Mouse (Mus musculus): ENCODE results near the gene Ttc39d. TPM values are rescaled to one million over a fixed set of nuclear protein-coding genes. Genes with fewer than 3 reads are reported as not detected.

The Ttc39d gene
- polyA plus RNA-seq (2015; fragmentation: Nextera tagmentation; extraction: Ambion mirVana): 0.10 TPM in 1 of 2 replicates, not detected in the other

DNA sequence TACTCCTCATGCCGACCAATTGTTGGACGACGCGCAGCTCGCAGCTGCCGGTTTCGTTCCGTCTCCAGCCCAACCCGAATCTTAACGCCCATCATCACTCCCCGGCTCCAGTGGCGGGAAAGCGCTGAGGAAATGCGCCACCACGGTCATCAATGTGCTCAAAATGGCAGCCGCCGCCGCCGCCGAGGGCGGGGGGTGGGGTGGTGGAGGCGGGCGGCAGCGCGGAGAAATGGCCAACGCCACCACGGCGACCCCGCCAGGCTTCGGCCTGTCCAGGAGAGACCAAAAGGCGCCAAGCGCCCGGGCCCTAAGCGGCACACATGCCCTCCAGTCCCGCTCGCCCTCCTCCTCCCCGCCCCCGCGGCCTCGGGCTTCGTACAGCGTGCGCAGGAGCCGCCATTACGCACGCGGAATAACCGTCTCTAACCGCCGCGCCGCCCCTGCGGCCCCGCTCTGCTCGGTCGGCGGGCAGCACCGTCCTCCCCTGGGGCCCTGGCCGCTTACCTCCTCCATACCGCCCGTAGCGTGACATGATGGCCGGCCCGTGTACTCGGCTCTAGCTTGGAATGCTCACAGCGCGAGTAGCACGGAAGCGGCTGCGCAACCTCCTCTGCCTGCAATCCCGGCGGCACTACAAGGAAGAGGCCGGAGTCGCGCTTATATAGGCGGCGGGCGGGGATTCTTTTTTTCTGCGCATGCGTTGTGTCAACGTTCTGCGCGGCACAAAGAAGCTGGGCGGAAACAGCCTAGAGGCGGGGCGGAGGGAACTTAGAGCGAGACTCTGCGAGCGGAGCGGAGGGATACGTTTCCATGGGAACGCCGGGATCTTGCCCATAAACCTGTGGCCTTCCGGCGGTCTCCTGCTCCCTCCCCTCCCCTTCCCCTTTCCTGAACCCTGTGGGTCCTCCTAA lies at the start of gene Ttc39d, which contains the start of gene Srsf7:
Gene Ttc39d, plus strand, starts transcription at position 790 of the 911 bp plus-strand sequence.
Gene Srsf7, minus strand, starts transcription at position 637 of the 911 bp plus-strand sequence.
- Histone ChIP-seq H3K36me3 (peaks cover 21% of the 10 kb centered on the region), H3K4me3 (peak within 1 kb of the TSS; percentile 98), H3K27ac (peak within 1 kb of the TSS; percentile 94), H3K9me3 (replicated peaks) (no peaks in the 10 kb centered on the region), H3K9ac (peak within 1 kb of the TSS; percentile 98), H3K27me3 (no peaks in the 10 kb centered on the region), H3K4me1 (replicated peaks) (peaks cover 12% of the 10 kb centered on the region), H3K4me2 (peak within 1 kb of the TSS; percentile 85)
- peak; percentile 85 for ATAC-seq (replicated peaks; ENCODE audit: insufficient number of reproducible peaks, insufficient read depth, low FRiP score, low read depth)
- WGBS: under 1% methylated on average over 95 of the region's 95 CpGs

GRCm38 (mm10) chr17:80157489-80157888 lies 49.8 kb upstream of the Ttc39d start:
- H3K27ac ChIP-seq: no peak overlapping the region

GRCm38 (mm10) chr17:80160454-80160853 lies 46.8 kb upstream of the Ttc39d start:
- H3K4me1 ChIP-seq (replicated peaks): peaks cover 19% of the 10 kb centered on the region
- peak overlapping the region; percentile 43 for H3K27ac ChIP-seq
- no peak overlapping the region for H3K4me3 ChIP-seq
- no peaks in the 10 kb centered on the region for H3K27me3 ChIP-seq
- no peak overlapping the region for H3K4me2 ChIP-seq
- H3K9me3 ChIP-seq (replicated peaks): no peaks in the 10 kb centered on the region
- no peaks in the 10 kb centered on the region for H3K36me3 ChIP-seq
- WGBS: 22% methylated on average over 5 of the region's 5 CpGs
- no peak overlapping the region for H3K9ac ChIP-seq
- ATAC-seq (replicated peaks; ENCODE audit: insufficient number of reproducible peaks, insufficient read depth, low FRiP score, low read depth): peak; percentile 73

More at GRCm38 (mm10) chr17:80157489-80157888, 49.8 kb upstream of the Ttc39d start:
- Histone ChIP-seq H3K4me3 (no peak overlapping the region), H3K36me3 (no peaks in the 10 kb centered on the region), H3K9me3 (replicated peaks) (no peaks in the 10 kb centered on the region), H3K9ac (no peak overlapping the region), H3K4me1 (replicated peaks) (peaks cover 10% of the 10 kb centered on the region), H3K27me3 (no peaks in the 10 kb centered on the region), H3K4me2 (no peak overlapping the region)
- ATAC-seq (replicated peaks; ENCODE audit: insufficient number of reproducible peaks, insufficient read depth, low FRiP score, low read depth): no peak
- 76% methylated on average over 6 of the region's 6 CpGs for WGBS

DNA sequence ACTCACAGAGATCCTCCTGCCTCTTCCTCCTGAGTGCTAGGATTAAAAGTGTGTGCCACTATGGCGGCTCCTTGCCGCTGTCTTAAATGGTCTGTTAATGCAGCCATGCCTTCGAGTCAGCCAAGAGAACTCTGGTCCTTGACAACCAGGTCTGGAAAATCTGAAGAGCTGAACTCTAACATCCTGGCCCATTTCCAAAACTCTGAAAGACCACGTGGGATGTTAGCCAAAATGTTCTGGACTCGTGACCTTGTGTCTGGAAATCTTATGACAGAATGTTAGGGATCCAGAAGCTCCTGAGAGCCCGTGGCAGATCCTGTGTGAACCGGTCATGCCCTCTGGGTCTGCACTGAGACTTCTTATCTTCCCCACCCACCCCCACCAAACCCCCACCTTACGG lies 43.3 kb upstream of the Ttc39d start:
- Histone ChIP-seq H3K4me2 (no peak overlapping the region), H3K9ac (no peak overlapping the region), H3K4me3 (no peak overlapping the region), H3K9me3 (replicated peaks) (no peaks in the 10 kb centered on the region), H3K27me3 (no peaks in the 10 kb centered on the region), H3K36me3 (no peaks in the 10 kb centered on the region), H3K27ac (peak overlapping the region; percentile 21), H3K4me1 (replicated peaks) (peaks cover 43% of the 10 kb centered on the region)
- 52% methylated on average over 8 of the region's 8 CpGs for WGBS
- no peak for ATAC-seq (replicated peaks; ENCODE audit: insufficient number of reproducible peaks, insufficient read depth, low FRiP score, low read depth)

DNA sequence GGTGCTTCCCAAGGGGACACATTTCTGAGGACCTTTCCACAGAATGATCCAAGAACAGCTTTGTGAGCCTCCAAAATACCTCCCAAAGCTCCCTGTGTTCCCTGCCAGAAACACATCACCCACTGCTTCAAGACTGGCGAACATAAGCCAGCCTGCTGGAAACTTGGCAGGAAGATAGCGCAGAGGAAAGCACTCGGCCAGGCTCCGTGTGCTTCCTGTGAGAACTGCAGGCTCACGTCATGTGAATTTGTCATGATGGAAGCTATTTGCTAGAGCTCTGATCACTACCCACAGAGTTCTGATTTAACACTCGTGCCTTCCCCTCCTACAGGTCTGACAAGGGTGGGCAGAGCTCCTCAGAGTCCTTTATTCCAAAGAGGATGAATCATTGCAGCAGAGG lies 41.5 kb upstream of the Ttc39d start:
- no peak overlapping the region for H3K9ac ChIP-seq
- H3K4me3 ChIP-seq: no peak overlapping the region
- H3K4me1 ChIP-seq (replicated peaks): peaks cover 37% of the 10 kb centered on the region
- WGBS: 22% methylated on average over 6 of the region's 6 CpGs
- ATAC-seq (replicated peaks; ENCODE audit: insufficient number of reproducible peaks, insufficient read depth, low FRiP score, low read depth): peak; percentile 49
- peak overlapping the region; percentile 60 for H3K27ac ChIP-seq
- H3K27me3 ChIP-seq: no peaks in the 10 kb centered on the region
- H3K9me3 ChIP-seq (replicated peaks): no peaks in the 10 kb centered on the region
- no peaks in the 10 kb centered on the region for H3K36me3 ChIP-seq
- no peak overlapping the region for H3K4me2 ChIP-seq

DNA sequence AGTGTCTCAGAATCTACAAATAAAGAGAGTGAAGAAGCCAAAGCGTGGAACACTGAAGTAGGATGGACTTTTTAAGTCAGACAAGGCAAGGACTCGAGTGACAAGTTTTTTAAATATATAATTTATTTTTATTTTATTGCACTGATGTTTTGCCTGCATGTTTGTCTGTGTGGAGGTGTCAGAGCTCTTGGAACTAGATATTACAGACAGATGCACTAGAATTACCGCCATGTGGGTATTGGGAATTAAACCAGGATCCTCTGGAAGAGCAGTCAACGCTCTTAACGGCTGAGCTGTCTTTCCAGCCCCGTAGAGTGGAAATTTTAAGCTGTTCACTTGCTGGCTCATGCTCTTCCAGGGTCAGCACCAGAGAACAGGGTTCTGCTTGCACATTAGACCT lies 40.9 kb upstream of the Ttc39d start:
- no peaks in the 10 kb centered on the region for H3K27me3 ChIP-seq
- no peak overlapping the region for H3K9ac ChIP-seq
- H3K4me2 ChIP-seq: no peak overlapping the region
- no peak for ATAC-seq (replicated peaks; ENCODE audit: insufficient number of reproducible peaks, insufficient read depth, low FRiP score, low read depth)
- no peaks in the 10 kb centered on the region for H3K9me3 ChIP-seq (replicated peaks)
- H3K27ac ChIP-seq: peak overlapping the region; percentile 60
- no peak overlapping the region for H3K4me3 ChIP-seq
- peaks cover 37% of the 10 kb centered on the region for H3K4me1 ChIP-seq (replicated peaks)
- H3K36me3 ChIP-seq: no peaks in the 10 kb centered on the region
- WGBS: 84% methylated on average over 6 of the region's 6 CpGs

- 65% methylated on average over 4 of the region's 4 CpGs for WGBS
- no peaks in the 10 kb centered on the region for H3K36me3 ChIP-seq
- H3K9me3 ChIP-seq (replicated peaks): no peaks in the 10 kb centered on the region
- no peak overlapping the region for H3K27ac ChIP-seq
- ATAC-seq (replicated peaks; ENCODE audit: insufficient number of reproducible peaks, insufficient read depth, low FRiP score, low read depth): no peak
- no peak overlapping the region for H3K4me3 ChIP-seq
- H3K4me2 ChIP-seq: no peak overlapping the region
- peaks cover 37% of the 10 kb centered on the region for H3K4me1 ChIP-seq (replicated peaks)
- H3K27me3 ChIP-seq: no peaks in the 10 kb centered on the region
- no peak overlapping the region for H3K9ac ChIP-seq
Measured at GRCm38 (mm10) chr17:80167436-80167835, 39.8 kb upstream of the Ttc39d start.

DNA sequence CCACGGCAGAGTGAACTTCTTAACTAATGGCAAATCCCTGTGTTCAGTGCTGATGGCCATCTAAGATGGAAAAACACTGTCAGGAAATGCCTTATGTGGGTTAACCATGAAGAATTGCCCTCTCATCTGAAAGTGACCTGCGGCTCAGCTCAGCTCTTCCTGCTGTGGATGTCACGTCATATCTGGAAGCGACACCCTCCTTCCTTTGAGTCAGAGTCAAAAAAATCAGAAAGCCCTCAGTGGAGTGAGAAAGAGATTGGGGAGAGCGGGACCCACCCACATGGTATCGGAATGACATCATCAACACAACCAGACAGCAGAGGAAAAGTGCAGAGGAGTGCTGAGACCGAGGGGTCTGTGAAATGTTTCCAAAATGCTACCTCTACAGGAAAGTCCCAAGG lies 39.4 kb upstream of the Ttc39d start:
- Histone ChIP-seq H3K9me3 (replicated peaks) (no peaks in the 10 kb centered on the region), H3K9ac (no peak overlapping the region), H3K36me3 (no peaks in the 10 kb centered on the region), H3K4me1 (replicated peaks) (peaks cover 37% of the 10 kb centered on the region), H3K27me3 (no peaks in the 10 kb centered on the region), H3K4me3 (no peak overlapping the region), H3K4me2 (peak overlapping the region; percentile 49; the same call in 1 of the 2 replicates), H3K27ac (peak overlapping the region; percentile 10; the same call in 1 of the 2 replicates)
- no peak for ATAC-seq (replicated peaks; ENCODE audit: insufficient number of reproducible peaks, insufficient read depth, low FRiP score, low read depth)
- WGBS: 37% methylated on average over 7 of the region's 7 CpGs

DNA sequence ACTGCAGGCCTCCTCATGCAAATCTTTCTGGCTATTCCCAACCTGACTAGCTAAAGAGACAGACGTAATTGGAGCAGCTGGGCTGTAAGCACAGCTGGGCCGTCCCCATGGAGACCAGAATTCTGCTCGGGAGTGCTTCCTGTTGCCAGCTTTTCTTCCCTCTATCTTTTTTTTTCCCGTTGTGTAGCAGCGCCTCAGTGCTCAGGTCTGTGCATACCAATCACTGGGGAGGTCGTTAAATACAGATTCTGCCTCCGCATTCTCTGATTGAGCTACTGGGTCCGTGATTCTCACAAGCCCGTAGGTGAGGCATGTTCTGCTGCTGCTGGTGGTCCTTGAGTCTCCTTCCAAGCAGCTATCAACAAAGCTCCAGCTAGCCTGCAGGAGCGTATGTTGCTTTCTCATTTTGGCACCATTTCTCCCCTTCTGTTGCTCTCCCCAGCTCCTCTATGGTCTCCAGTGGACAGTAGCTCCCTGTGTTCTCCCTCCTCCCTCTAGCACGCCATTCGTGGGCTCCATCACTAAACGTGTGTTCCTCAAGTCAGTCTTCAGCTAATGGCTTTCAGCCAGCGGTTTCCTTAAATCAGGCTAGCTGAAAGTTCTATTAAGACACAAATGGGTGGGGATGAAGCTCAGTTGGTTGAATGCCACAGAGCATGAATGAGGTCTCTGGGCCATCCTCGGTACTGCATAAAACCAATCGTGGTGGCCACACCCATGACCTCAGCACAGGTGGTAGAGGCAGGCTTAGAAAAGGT lies 38.7 kb upstream of the Ttc39d start:
- Histone ChIP-seq H3K4me3 (peak overlapping the region; percentile 1; the same call in 1 of the 2 replicates), H3K27ac (peak overlapping the region; percentile 10; the same call in 1 of the 2 replicates), H3K36me3 (no peaks in the 10 kb centered on the region), H3K4me1 (replicated peaks) (peaks cover 37% of the 10 kb centered on the region), H3K9me3 (replicated peaks) (no peaks in the 10 kb centered on the region), H3K27me3 (no peaks in the 10 kb centered on the region), H3K9ac (no peak overlapping the region), H3K4me2 (peak overlapping the region; percentile 49)
- WGBS: 25% methylated on average over 16 of the region's 16 CpGs
- ATAC-seq (replicated peaks; ENCODE audit: insufficient number of reproducible peaks, insufficient read depth, low FRiP score, low read depth): 0 out of 2 replicates have a peak, but pooled peaks have one; percentile 32

DNA sequence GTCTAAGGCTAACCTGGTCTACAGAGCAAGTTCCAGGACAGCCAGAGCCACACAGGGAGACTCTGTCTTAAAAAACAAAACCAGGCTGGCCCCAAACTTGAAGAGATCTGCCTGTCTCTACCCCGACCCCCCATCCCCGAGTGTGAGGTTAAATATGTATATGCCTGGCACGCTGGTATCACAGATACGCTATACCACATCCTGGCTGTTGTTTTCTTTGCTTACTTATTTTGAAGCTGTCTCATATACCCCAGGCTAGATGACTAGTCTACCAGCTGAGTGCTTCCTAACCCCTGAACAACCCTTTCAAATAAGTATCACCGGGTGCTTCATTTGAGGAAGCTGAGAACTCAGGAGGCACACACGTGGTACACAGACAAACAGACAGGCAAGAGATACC lies 37.5 kb upstream of the Ttc39d start:
- Histone ChIP-seq H3K36me3 (no peaks in the 10 kb centered on the region), H3K4me2 (no peak overlapping the region), H3K4me3 (no peak overlapping the region), H3K27ac (no peak overlapping the region), H3K9me3 (replicated peaks) (no peaks in the 10 kb centered on the region), H3K9ac (no peak overlapping the region), H3K4me1 (replicated peaks) (peaks cover 29% of the 10 kb centered on the region), H3K27me3 (no peaks in the 10 kb centered on the region)
- ATAC-seq (replicated peaks; ENCODE audit: insufficient number of reproducible peaks, insufficient read depth, low FRiP score, low read depth): no peak
- 91% methylated on average over 6 of the region's 6 CpGs for WGBS

DNA sequence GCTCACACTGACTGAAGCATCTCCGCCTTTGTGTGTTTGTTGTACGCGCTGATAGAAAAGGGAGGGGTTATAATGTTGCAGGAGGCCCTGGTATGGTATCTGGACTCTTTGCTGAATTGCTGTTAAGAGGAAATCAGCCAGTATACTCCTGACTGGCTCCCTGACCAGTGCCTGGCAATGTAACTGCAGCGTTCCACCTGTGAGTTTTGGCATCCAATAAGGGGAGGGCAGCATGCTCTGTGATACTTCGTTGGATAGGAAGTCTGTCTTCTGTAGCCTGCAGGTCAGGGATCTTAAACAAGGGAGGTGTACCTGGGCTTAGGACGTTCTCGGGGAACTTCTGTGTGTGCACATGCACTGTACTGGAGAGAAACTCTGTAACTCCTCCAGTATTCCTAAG lies 36.3 kb upstream of the Ttc39d start:
- Histone ChIP-seq H3K4me2 (no peak overlapping the region), H3K27me3 (no peaks in the 10 kb centered on the region), H3K9ac (no peak overlapping the region), H3K27ac (no peak overlapping the region), H3K4me1 (replicated peaks) (peaks cover 25% of the 10 kb centered on the region), H3K4me3 (no peak overlapping the region), H3K36me3 (no peaks in the 10 kb centered on the region), H3K9me3 (replicated peaks) (no peaks in the 10 kb centered on the region)
- WGBS: 82% methylated on average over 7 of the region's 7 CpGs
- no peak for ATAC-seq (replicated peaks; ENCODE audit: insufficient number of reproducible peaks, insufficient read depth, low FRiP score, low read depth)
